ENCODE assay signal across 22 mouse cellular contexts in genomic region chr5:103441706-103442105, GRCm38 (mm10). TPM values are rescaled to one million over a fixed set of nuclear protein-coding genes. Genes with fewer than 3 reads are reported as not detected.
DNase-seq lines count a peak whose midpoint lies in the region; ATAC-seq lines count a peak whose summit lies in the region.
"Had no signal": no experiment of that assay in that cellular context is flagged by ENCODE, and none has a peak within 500 bp of the region (broad histone marks: within the 10 kb centered on the region; RNA-seq: fewer than 3 reads in every experiment).

No protein-coding gene starts in this region.

- WGBS in hindbrain, embryonic 10.5 days, result 40% methylated on average over 4 of the region's 4 CpGs
- 27% methylated on average over 4 of the region's 4 CpGs for WGBS in hindbrain, embryonic 16.5 days
- WGBS in midbrain, embryonic 10.5 days, result 11% methylated on average over 4 of the region's 4 CpGs
- WGBS in midbrain, embryonic 15.5 days, result 9% methylated on average over 4 of the region's 4 CpGs
- WGBS in neural tube, embryonic 11.5 days, result 37% methylated on average over 4 of the region's 4 CpGs
- 17% methylated on average over 4 of the region's 4 CpGs for WGBS in hindbrain, embryonic 14.5 days

- H3K4me1 ChIP-seq in hindbrain, embryonic 10.5 days (replicated peaks), result peaks cover 36% of the 10 kb centered on the region
- no peaks in the 10 kb centered on the region for H3K4me1 ChIP-seq in hindbrain, embryonic 16.5 days (ENCODE audit: control insufficient read depth, insufficient read depth, low read depth, low read length)
- H3K4me1 ChIP-seq in midbrain, embryonic 10.5 days, result peaks cover 60% of the 10 kb centered on the region
- H3K4me1 ChIP-seq in midbrain, embryonic 15.5 days, result 0 out of 2 replicates have a peak, but pooled peaks cover 2% of the 10 kb centered on the region
- H3K4me1 ChIP-seq in neural tube, embryonic 11.5 days (ENCODE audit: control insufficient read depth, insufficient read depth, low read length), result no peaks in the 10 kb centered on the region; the same call in 1 of the 2 replicates
- H3K4me1 ChIP-seq in hindbrain, embryonic 14.5 days (replicated peaks; ENCODE audit: control insufficient read depth, insufficient read depth, low read length), result peaks cover 1% of the 10 kb centered on the region; the same call in 1 of the 2 replicates

- no peak overlapping the region for H3K9ac ChIP-seq in hindbrain, embryonic 16.5 days (ENCODE audit: low read depth, low read length)
- H3K9ac ChIP-seq in midbrain, embryonic 15.5 days, result no peak overlapping the region
- no peak overlapping the region for H3K9ac ChIP-seq in neural tube, embryonic 11.5 days (ENCODE audit: low read length)
- no peak overlapping the region for H3K9ac ChIP-seq in hindbrain, embryonic 14.5 days
- H3K9ac ChIP-seq: forebrain, embryonic 12.5 days; heart, embryonic 13.5 days had no signal

- no peaks in the 10 kb centered on the region for H3K27me3 ChIP-seq in hindbrain, embryonic 10.5 days (ENCODE audit: insufficient read depth, poor library complexity, severe bottlenecking)
- no peaks in the 10 kb centered on the region for H3K27me3 ChIP-seq in hindbrain, embryonic 16.5 days (replicated peaks; ENCODE audit: control insufficient read depth, insufficient read depth, low read length)
- no peaks in the 10 kb centered on the region for H3K27me3 ChIP-seq in midbrain, embryonic 10.5 days (ENCODE audit: low read depth, poor library complexity, severe bottlenecking)
- no peaks in the 10 kb centered on the region for H3K27me3 ChIP-seq in midbrain, embryonic 15.5 days (replicated peaks)
- H3K27me3 ChIP-seq in neural tube, embryonic 11.5 days (ENCODE audit: control insufficient read depth, insufficient read depth, low read length), result no peaks in the 10 kb centered on the region
- H3K27me3 ChIP-seq in hindbrain, embryonic 14.5 days (ENCODE audit: control insufficient read depth, insufficient read depth, low read length), result no peaks in the 10 kb centered on the region
- H3K27me3 ChIP-seq: forebrain, embryonic 12.5 days; heart, embryonic 13.5 days; Patski had no signal

- H3K4me3 ChIP-seq in hindbrain, embryonic 10.5 days, result no peak overlapping the region
- H3K4me3 ChIP-seq in hindbrain, embryonic 16.5 days (ENCODE audit: low read length), result no peak overlapping the region
- H3K4me3 ChIP-seq in midbrain, embryonic 10.5 days, result no peak overlapping the region
- H3K4me3 ChIP-seq in midbrain, embryonic 15.5 days, result no peak overlapping the region
- no peak overlapping the region for H3K4me3 ChIP-seq in neural tube, embryonic 11.5 days (ENCODE audit: low read depth, low read length)
- H3K4me3 ChIP-seq in hindbrain, embryonic 14.5 days (replicated peaks; ENCODE audit: low read length), result no peak overlapping the region
- H3K4me3 ChIP-seq: embryonic facial prominence, embryonic 10.5 days; forebrain, embryonic 12.5 days; gastrocnemius, adult 2 months; heart, embryonic 13.5 days had no signal

- peak overlapping the region; percentile 76 for H3K27ac ChIP-seq in hindbrain, embryonic 10.5 days
- no peak overlapping the region for H3K27ac ChIP-seq in hindbrain, embryonic 16.5 days (ENCODE audit: low read depth, low read length)
- peak overlapping the region; percentile 38 for H3K27ac ChIP-seq in midbrain, embryonic 10.5 days (replicated peaks)
- no peak overlapping the region for H3K27ac ChIP-seq in midbrain, embryonic 15.5 days
- H3K27ac ChIP-seq in neural tube, embryonic 11.5 days (ENCODE audit: low read depth, low read length), result 0 out of 2 replicates have a peak overlapping the region, but pooled peaks have one; percentile 35
- H3K27ac ChIP-seq in hindbrain, embryonic 14.5 days, result peak overlapping the region; percentile 10; the same call in 1 of the 2 replicates
- H3K27ac ChIP-seq: gastrocnemius, adult 2 months; heart, embryonic 13.5 days had no signal

- ATAC-seq in hindbrain, embryonic 16.5 days, result no peak
- no peak for ATAC-seq in midbrain, embryonic 15.5 days (replicated peaks)
- no peak for ATAC-seq in neural tube, embryonic 11.5 days (ENCODE audit: insufficient read depth, low FRiP score, low TSS enrichment)
- no peak for ATAC-seq in hindbrain, embryonic 14.5 days (ENCODE audit: low FRiP score)
- ATAC-seq: intestine, embryonic 16.5 days; Patski had no signal

- no peaks in the 10 kb centered on the region for H3K9me3 ChIP-seq in hindbrain, embryonic 10.5 days
- no peaks in the 10 kb centered on the region for H3K9me3 ChIP-seq in hindbrain, embryonic 16.5 days (ENCODE audit: control insufficient read depth, low read length)
- H3K9me3 ChIP-seq in midbrain, embryonic 10.5 days (replicated peaks), result no peaks in the 10 kb centered on the region
- no peaks in the 10 kb centered on the region for H3K9me3 ChIP-seq in midbrain, embryonic 15.5 days
- no peaks in the 10 kb centered on the region for H3K9me3 ChIP-seq in neural tube, embryonic 11.5 days (ENCODE audit: control insufficient read depth, low read length)
- no peaks in the 10 kb centered on the region for H3K9me3 ChIP-seq in hindbrain, embryonic 14.5 days (ENCODE audit: control insufficient read depth, low read length)
- H3K9me3 ChIP-seq: embryonic facial prominence, embryonic 10.5 days; forebrain, embryonic 12.5 days; heart, embryonic 13.5 days had no signal

- no peak for DNase-seq in hindbrain, embryonic 10.5 days (ENCODE audit: low spot score)
- DNase-seq in midbrain, embryonic 10.5 days (ENCODE audit: low spot score), result no peak
- DNase-seq in neural tube, embryonic 11.5 days (ENCODE audit: low spot score), result no peak
- no peak for DNase-seq in neural tube, embryonic 10.5 days (ENCODE audit: extremely low spot score, low spot score)
- no peak for DNase-seq in hindbrain, embryonic 14.5 days (ENCODE audit: low spot score)
- no peak for DNase-seq in heart, postnatal 4 days
- DNase-seq: adrenal gland, postnatal 14 days; cerebellum, adult 11-12 months; cerebellum, adult 9-10 months; cerebellum, postnatal 25 days; gastrocnemius, adult 2 months; gastrocnemius, postnatal 25 days; heart, postnatal 36 days had no signal

- H3K36me3 ChIP-seq in hindbrain, embryonic 10.5 days, result no peaks in the 10 kb centered on the region
- no peaks in the 10 kb centered on the region for H3K36me3 ChIP-seq in hindbrain, embryonic 16.5 days (ENCODE audit: control insufficient read depth, insufficient read depth, low read length)
- 0 out of 2 replicates have a peak, but pooled peaks cover 3% of the 10 kb centered on the region for H3K36me3 ChIP-seq in midbrain, embryonic 10.5 days
- H3K36me3 ChIP-seq in midbrain, embryonic 15.5 days (replicated peaks), result no peaks in the 10 kb centered on the region
- H3K36me3 ChIP-seq in neural tube, embryonic 11.5 days (ENCODE audit: control insufficient read depth, insufficient read depth, low read length), result no peaks in the 10 kb centered on the region
- no peaks in the 10 kb centered on the region for H3K36me3 ChIP-seq in hindbrain, embryonic 14.5 days (replicated peaks; ENCODE audit: control insufficient read depth, insufficient read depth)
- H3K36me3 ChIP-seq: embryonic facial prominence, embryonic 10.5 days; forebrain, embryonic 12.5 days; G1E; heart, embryonic 13.5 days had no signal

- no peak overlapping the region for H3K4me2 ChIP-seq in hindbrain, embryonic 16.5 days (ENCODE audit: low read length)
- no peak overlapping the region for H3K4me2 ChIP-seq in midbrain, embryonic 15.5 days
- H3K4me2 ChIP-seq in neural tube, embryonic 11.5 days (ENCODE audit: low read depth), result no peak overlapping the region
- no peak overlapping the region for H3K4me2 ChIP-seq in hindbrain, embryonic 14.5 days (replicated peaks)
- H3K4me2 ChIP-seq: forebrain, embryonic 12.5 days; heart, embryonic 13.5 days had no signal

RNA-seq across cellular contexts. Expression of gene Ptpn13, which starts 16.7 kb away (rescaled TPM):
- polyA plus RNA-seq in hindbrain, embryonic 10.5 days (2016; fragmentation: Nextera tagmentation; extraction: Ambion mirVana), result 16.6 and 18.8 TPM in 2 replicates
- 3.3 and 4.2 TPM in 2 replicates for polyA plus RNA-seq in hindbrain, embryonic 16.5 days (2015; fragmentation: Nextera tagmentation; extraction: Ambion mirVana)
- polyA plus RNA-seq in midbrain, embryonic 10.5 days (2016; fragmentation: Nextera tagmentation; extraction: Ambion mirVana), result 17.5 and 18.9 TPM in 2 replicates
- 5.8 and 5.9 TPM in 2 replicates for polyA plus RNA-seq in midbrain, embryonic 15.5 days (2015; fragmentation: Nextera tagmentation; extraction: Ambion mirVana)
- 15.1 and 16.4 TPM in 2 replicates for polyA plus RNA-seq in neural tube, embryonic 11.5 days (2014; fragmentation: Nextera tagmentation; extraction: Ambion mirVana)
- polyA plus RNA-seq in hindbrain, embryonic 14.5 days (2014; fragmentation: Nextera tagmentation; extraction: Ambion mirVana), result 6.8 and 7.8 TPM in 2 replicates
- 10 to 100 TPM; 12.6 to 14.6 TPM for total RNA-seq in heart, postnatal 4 days (2021)
- total RNA-seq: granulocyte monocyte progenitor cell, adult 5-6 weeks had no signal
- polyA plus RNA-seq: G1E had no signal

Comparison
In these comparisons a context has a peak if more than half of its experiments do, and no peak if none do; other contexts are left out.
1. H3K27ac ChIP-seq: peak in hindbrain, embryonic 10.5 days (single experiment), midbrain, embryonic 10.5 days (single experiment), neural tube, embryonic 11.5 days (single experiment) and hindbrain, embryonic 14.5 days (single experiment); none in hindbrain, embryonic 16.5 days (single experiment) and midbrain, embryonic 15.5 days (single experiment).